Mouse (Mus musculus): ENCODE results near the gene Clrn3. TPM values are rescaled to one million over a fixed set of nuclear protein-coding genes. Genes with fewer than 3 reads are reported as not detected.

The Clrn3 gene
- not detected in 2 replicates for polyA plus RNA-seq (2012)

DNA sequence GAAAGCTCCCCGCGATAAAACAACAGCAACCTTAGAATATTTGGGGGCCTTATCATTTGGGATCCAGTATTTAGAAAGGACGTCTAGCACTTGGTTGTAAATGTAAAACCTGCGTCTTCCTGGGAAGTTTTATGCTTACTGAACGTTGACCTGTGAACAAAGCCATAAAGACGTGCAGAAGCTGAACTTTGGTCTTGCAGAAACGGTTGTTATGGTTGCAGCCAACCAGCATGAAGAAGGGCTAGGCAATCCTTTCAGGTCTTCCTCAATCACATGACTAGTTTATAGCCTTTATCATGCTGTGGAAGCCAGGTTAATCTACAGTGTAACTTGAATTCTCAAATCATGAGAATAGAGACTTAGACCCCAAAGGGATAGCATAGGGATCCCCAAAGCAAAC is at the start of gene Clrn3:
TSS of gene Clrn3 (minus strand) at position 140 of the 400 bp plus-strand sequence.

DNA sequence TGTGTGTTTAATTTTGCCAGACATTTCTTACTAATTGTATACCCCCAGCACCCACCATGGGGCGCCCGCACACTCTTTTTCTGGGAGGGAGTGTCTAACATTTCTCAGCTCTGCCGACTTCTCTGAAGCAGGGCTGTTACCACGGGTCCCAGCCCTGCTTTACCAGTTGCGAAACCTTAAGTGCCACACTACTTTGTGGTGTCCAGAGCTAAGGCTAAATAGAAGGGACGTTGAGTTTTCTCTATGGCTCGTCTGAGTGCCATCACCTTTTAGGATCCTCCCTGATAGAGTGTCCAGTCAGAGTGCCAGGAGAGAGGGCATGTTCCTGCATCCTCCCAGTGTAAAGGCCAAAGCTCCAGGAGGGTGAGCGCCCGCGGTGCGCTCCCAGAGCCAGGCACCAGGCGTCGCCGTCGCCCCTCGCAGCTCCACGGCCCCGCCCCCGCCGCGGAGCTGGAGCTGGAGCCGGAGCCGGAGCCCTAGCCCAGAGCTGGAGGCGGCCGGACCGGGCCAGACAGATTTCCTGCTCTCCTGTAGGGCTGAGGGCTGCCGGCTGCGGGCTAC is 9.0 kb upstream of the Clrn3 start, which contains the start of gene Ptpre:
TSS of gene Ptpre (plus strand) at position 141 of the 561 bp plus-strand sequence.

Other genes with a start within 250 kb of the Clrn3 start
- not detected in 2 replicates for gene Foxi2, start 118.3 kb downstream of the Clrn3 start, polyA plus RNA-seq (2012)
- 22.1 and 31.6 TPM in 2 replicates for gene Ptpre, start 8.8 kb upstream of the Clrn3 start, polyA plus RNA-seq (2012)
- 11.0 and 14.3 TPM in 2 replicates for gene Mki67, start 187.7 kb upstream of the Clrn3 start, polyA plus RNA-seq (2012)

Measured in megakaryocyte-erythroid progenitor cell, adult 5 weeks (primary cell).